8 mouse cellular contexts compared by ENCODE assay signal in the genomic region with DNA sequence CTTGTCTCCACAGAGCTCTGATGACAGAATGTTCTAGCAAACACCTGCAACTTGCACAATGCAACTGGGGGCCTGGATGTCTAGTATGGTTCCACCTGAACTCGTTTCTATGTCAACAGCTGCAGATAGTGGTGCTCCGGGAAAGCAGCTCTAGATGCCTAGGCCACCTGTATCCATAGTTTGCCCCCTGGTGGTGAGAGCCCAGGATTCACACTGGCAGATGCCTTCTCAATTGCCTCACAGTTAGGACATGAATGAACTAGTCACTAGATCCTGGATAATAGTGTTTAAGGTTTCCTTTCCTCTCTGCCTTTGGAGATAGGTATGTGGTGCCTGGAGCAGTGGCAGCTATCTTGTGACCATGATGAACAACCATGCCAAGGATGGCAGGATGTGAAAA.
A peak's percentile ranks its signal among the peaks of the same experiment; 100 is the strongest.
DNase-seq lines count a peak whose midpoint lies in the region; ATAC-seq lines count a peak whose summit lies in the region.

No protein-coding gene starts in this region.

- no peaks in the 10 kb centered on the region for H3K4me1 ChIP-seq in limb, embryonic 11.5 days (ENCODE audit: control insufficient read depth, insufficient read depth, low read length)

- no peaks in the 10 kb centered on the region for H3K27me3 ChIP-seq in limb, embryonic 11.5 days (ENCODE audit: control insufficient read depth, insufficient read depth, low read length)

- 27% methylated on average over 2 of the region's 2 CpGs for WGBS in limb, embryonic 11.5 days

- DNase-seq in 3T3-L1 (ENCODE audit: low read depth, low spot score) (peak; percentile 81), adipocyte (ENCODE audit: low spot score) (peak; percentile 82)
- peak; percentile 80 for DNase-seq in gastrocnemius, postnatal 10 days
- DNase-seq in kidney, adult 9 months, result peak; percentile 91
- peak; percentile 78 for DNase-seq in limb, embryonic 11.5 days (ENCODE audit: low spot score)
- DNase-seq in ovary, postnatal 10 days (ENCODE audit: low spot score), result peak; percentile 56
- peak; percentile 88 for DNase-seq in thymus, postnatal 0 days (ENCODE audit: low spot score)

- H3K4me3 ChIP-seq in limb, embryonic 11.5 days (ENCODE audit: low read depth, low read length), result no peak overlapping the region

- ATAC-seq in common myeloid progenitor, adult 5-6 weeks (replicated peaks; ENCODE audit: low read depth, poor library complexity, severe bottlenecking), result peak; percentile 43; the same call in 1 of the 2 replicates
- no peak for ATAC-seq in limb, embryonic 11.5 days (ENCODE audit: insufficient number of reproducible peaks, low FRiP score, low TSS enrichment, low read depth)

- H3K4me2 ChIP-seq in limb, embryonic 11.5 days (ENCODE audit: low read depth, severe bottlenecking), result no peak overlapping the region

- no peaks in the 10 kb centered on the region for H3K36me3 ChIP-seq in limb, embryonic 11.5 days (ENCODE audit: control insufficient read depth, insufficient read depth, low read length)

- no peak overlapping the region for H3K9ac ChIP-seq in limb, embryonic 11.5 days (ENCODE audit: low read length)

- no peaks in the 10 kb centered on the region for H3K9me3 ChIP-seq in limb, embryonic 11.5 days (ENCODE audit: control insufficient read depth, low read length)

- no peak overlapping the region for H3K27ac ChIP-seq in limb, embryonic 11.5 days (replicated peaks; ENCODE audit: low read depth, low read length)
